In genomic region chr7:142509518-142509917, GRCm38 (mm10) we compare ENCODE assay signal across 10 mouse cellular contexts. TPM values are rescaled to one million over a fixed set of nuclear protein-coding genes. Genes with fewer than 3 reads are reported as not detected.
DNase-seq lines count a peak whose midpoint lies in the region; ATAC-seq and TF ChIP-seq lines count a peak whose summit lies in the region.
"Had no signal": no experiment of that assay in that cellular context is flagged by ENCODE, and none has a peak within 500 bp of the region (broad histone marks: within the 10 kb centered on the region; RNA-seq: fewer than 3 reads in every experiment).

No protein-coding gene starts in this region.

- no peak overlapping the region for H3K4me2 ChIP-seq in kidney, embryonic 16.5 days (replicated peaks; ENCODE audit: low read depth, low read length)
- no peak overlapping the region for H3K4me2 ChIP-seq in embryonic facial prominence, embryonic 14.5 days (ENCODE audit: low read depth, low read length)
- H3K4me2 ChIP-seq in intestine, postnatal 0 days (replicated peaks; ENCODE audit: low read depth): no peak overlapping the region
- H3K4me2 ChIP-seq in neural tube, embryonic 13.5 days: no peak overlapping the region

- no peaks in the 10 kb centered on the region for H3K27me3 ChIP-seq in kidney, embryonic 16.5 days (ENCODE audit: insufficient read depth, low read length)
- H3K27me3 ChIP-seq in embryonic facial prominence, embryonic 14.5 days (replicated peaks; ENCODE audit: control insufficient read depth, insufficient read depth, low read length): no peaks in the 10 kb centered on the region
- no peaks in the 10 kb centered on the region for H3K27me3 ChIP-seq in intestine, postnatal 0 days (replicated peaks; ENCODE audit: control insufficient read depth, insufficient read depth, low read length)
- H3K27me3 ChIP-seq in neural tube, embryonic 13.5 days: peaks cover 56% of the 10 kb centered on the region

- peak; percentile 54; the same call in 1 of the 2 replicates for ATAC-seq in kidney, embryonic 16.5 days (ENCODE audit: low FRiP score, low TSS enrichment)
- ATAC-seq in embryonic facial prominence, embryonic 14.5 days (ENCODE audit: low read depth): no peak
- ATAC-seq in intestine, postnatal 0 days: no peak
- no peak for ATAC-seq in neural tube, embryonic 13.5 days (ENCODE audit: low read depth)

- H3K36me3 ChIP-seq in kidney, embryonic 16.5 days (ENCODE audit: insufficient read depth, low read length): no peaks in the 10 kb centered on the region
- no peaks in the 10 kb centered on the region for H3K36me3 ChIP-seq in embryonic facial prominence, embryonic 14.5 days (ENCODE audit: control insufficient read depth, insufficient read depth, low read length)
- H3K36me3 ChIP-seq in intestine, postnatal 0 days (ENCODE audit: control insufficient read depth, insufficient read depth): no peaks in the 10 kb centered on the region
- H3K36me3 ChIP-seq in neural tube, embryonic 13.5 days: no peaks in the 10 kb centered on the region

- no peak for TF ChIP-seq CTCF in intestine, postnatal 0 days (IDR thresholded peaks at IDR 0.05; ENCODE audit: low read depth)
- TF ChIP-seq CTCF in left cerebral cortex, adult 2 months (IDR thresholded peaks at IDR 0.05): no peak

- H3K4me1 ChIP-seq in kidney, embryonic 16.5 days (ENCODE audit: insufficient read depth, low read length): peaks cover 37% of the 10 kb centered on the region
- H3K4me1 ChIP-seq in embryonic facial prominence, embryonic 14.5 days (ENCODE audit: control insufficient read depth, insufficient read depth, low read length): peaks cover 45% of the 10 kb centered on the region
- H3K4me1 ChIP-seq in intestine, postnatal 0 days (replicated peaks; ENCODE audit: control insufficient read depth, insufficient read depth, low read length): no peaks in the 10 kb centered on the region; the same call in 1 of the 2 replicates
- H3K4me1 ChIP-seq in neural tube, embryonic 13.5 days (replicated peaks): peaks cover 33% of the 10 kb centered on the region

- peak overlapping the region; percentile 97 for H3K27ac ChIP-seq in kidney, embryonic 16.5 days (ENCODE audit: low read length)
- peak overlapping the region; percentile 98 for H3K27ac ChIP-seq in embryonic facial prominence, embryonic 14.5 days (replicated peaks; ENCODE audit: low read depth, low read length)
- H3K27ac ChIP-seq in intestine, postnatal 0 days (ENCODE audit: low read depth, low read length): 0 out of 2 replicates have a peak overlapping the region, but pooled peaks have one; percentile 28
- H3K27ac ChIP-seq in neural tube, embryonic 13.5 days (replicated peaks): peak overlapping the region; percentile 83
- H3K27ac ChIP-seq in left cerebral cortex, adult 2 months: no peak overlapping the region

- no peak for DNase-seq in kidney, adult 9 months
- DNase-seq in embryonic facial prominence, embryonic 14.5 days (ENCODE audit: low spot score): peak; percentile 65
- DNase-seq in left cerebral cortex, adult 2 months (ENCODE audit: extremely low spot score in 1 of 2, low spot score in 2 of 2): no peak
- no peak for DNase-seq in spleen, postnatal 36 days (ENCODE audit: low spot score in 2 of 2)
- no peak for DNase-seq in layer of hippocampus, postnatal 14 days (ENCODE audit: low spot score in 2 of 2)
- DNase-seq: kidney, postnatal 36 days had no signal

- no peak overlapping the region; the same call in 1 of the 2 replicates for H3K9ac ChIP-seq in kidney, embryonic 16.5 days (replicated peaks; ENCODE audit: low read length)
- H3K9ac ChIP-seq in embryonic facial prominence, embryonic 14.5 days (ENCODE audit: low read depth, low read length): 0 out of 2 replicates have a peak overlapping the region, but pooled peaks have one; percentile 28
- H3K9ac ChIP-seq in intestine, postnatal 0 days (ENCODE audit: low read depth, low read length): no peak overlapping the region
- H3K9ac ChIP-seq in neural tube, embryonic 13.5 days: no peak overlapping the region

- H3K9me3 ChIP-seq in kidney, embryonic 16.5 days (ENCODE audit: low read length): no peaks in the 10 kb centered on the region
- no peaks in the 10 kb centered on the region for H3K9me3 ChIP-seq in embryonic facial prominence, embryonic 14.5 days (ENCODE audit: control insufficient read depth, low read length)
- no peaks in the 10 kb centered on the region for H3K9me3 ChIP-seq in intestine, postnatal 0 days (ENCODE audit: control insufficient read depth)
- H3K9me3 ChIP-seq in neural tube, embryonic 13.5 days: no peaks in the 10 kb centered on the region

- intact Hi-C loops in left cerebral cortex, adult 2 months (cut with DNase I): no loop called here

- H3K4me3 ChIP-seq in kidney, embryonic 16.5 days (ENCODE audit: low read length): no peak overlapping the region
- H3K4me3 ChIP-seq in embryonic facial prominence, embryonic 14.5 days (ENCODE audit: low read depth, low read length): no peak overlapping the region
- no peak overlapping the region for H3K4me3 ChIP-seq in intestine, postnatal 0 days (ENCODE audit: low read depth, low read length)
- no peak overlapping the region for H3K4me3 ChIP-seq in neural tube, embryonic 13.5 days
- no peak overlapping the region for H3K4me3 ChIP-seq in left cerebral cortex, adult 2 months

- 18% methylated on average over 14 of the region's 14 CpGs for WGBS in kidney, embryonic 16.5 days
- 36% methylated on average over 14 of the region's 14 CpGs for WGBS in embryonic facial prominence, embryonic 14.5 days
- 28% methylated on average over 14 of the region's 14 CpGs for WGBS in intestine, postnatal 0 days
- WGBS in neural tube, embryonic 13.5 days: 5% methylated on average over 14 of the region's 14 CpGs

RNA-seq across cellular contexts. Expression of gene Tnnt3, which starts 10.9 kb away (rescaled TPM):
- polyA plus RNA-seq in kidney, embryonic 16.5 days (2015; fragmentation: Nextera tagmentation; extraction: Ambion mirVana): 14.2 and 17.2 TPM in 2 replicates
- polyA plus RNA-seq in embryonic facial prominence, embryonic 14.5 days (2014; fragmentation: Nextera tagmentation; extraction: Ambion mirVana): 376 and 643 TPM in 2 replicates
- polyA plus RNA-seq in intestine, postnatal 0 days (2015; fragmentation: Nextera tagmentation; extraction: Ambion mirVana): 3.0 TPM in 2 replicates
- polyA plus RNA-seq in neural tube, embryonic 13.5 days (2015; fragmentation: Nextera tagmentation; extraction: Ambion mirVana): 2.4 and 8.4 TPM in 2 replicates
- total RNA-seq in left cerebral cortex, adult 2 months (2021): not detected
- total RNA-seq in layer of hippocampus, postnatal 14 days (2021): under 1 TPM; 0.92 to 0.95 TPM
- total RNA-seq: megakaryocyte progenitor cell, adult 5-6 weeks had no signal

RNA-seq across cellular contexts. Expression of gene Mrpl23, which starts 23.0 kb away (rescaled TPM):
- polyA plus RNA-seq in kidney, embryonic 16.5 days (2015; fragmentation: Nextera tagmentation; extraction: Ambion mirVana): 24.4 and 24.6 TPM in 2 replicates
- 30.3 and 33.1 TPM in 2 replicates for polyA plus RNA-seq in embryonic facial prominence, embryonic 14.5 days (2014; fragmentation: Nextera tagmentation; extraction: Ambion mirVana)
- polyA plus RNA-seq in intestine, postnatal 0 days (2015; fragmentation: Nextera tagmentation; extraction: Ambion mirVana): 26.7 and 33.0 TPM in 2 replicates
- 14.0 and 14.8 TPM in 2 replicates for polyA plus RNA-seq in neural tube, embryonic 13.5 days (2015; fragmentation: Nextera tagmentation; extraction: Ambion mirVana)
- 1 to 10 TPM; 4.7 to 6.7 TPM for total RNA-seq in left cerebral cortex, adult 2 months (2021)
- 1 to 10 TPM; 4.2 to 5.1 TPM for total RNA-seq in layer of hippocampus, postnatal 14 days (2021)

RNA-seq across cellular contexts. Expression of gene Lsp1, which starts 48.9 kb away (rescaled TPM):
- 141 and 156 TPM in 2 replicates for polyA plus RNA-seq in kidney, embryonic 16.5 days (2015; fragmentation: Nextera tagmentation; extraction: Ambion mirVana)
- 40.1 and 42.6 TPM in 2 replicates for polyA plus RNA-seq in embryonic facial prominence, embryonic 14.5 days (2014; fragmentation: Nextera tagmentation; extraction: Ambion mirVana)
- polyA plus RNA-seq in intestine, postnatal 0 days (2015; fragmentation: Nextera tagmentation; extraction: Ambion mirVana): 55.2 and 61.8 TPM in 2 replicates
- 9.3 and 15.8 TPM in 2 replicates for polyA plus RNA-seq in neural tube, embryonic 13.5 days (2015; fragmentation: Nextera tagmentation; extraction: Ambion mirVana)
- total RNA-seq in left cerebral cortex, adult 2 months (2021): 1 to 10 TPM; 3.4 to 7.1 TPM
- total RNA-seq in layer of hippocampus, postnatal 14 days (2021): 1 to 10 TPM; 4.2 to 4.7 TPM

Comparison
In these comparisons a context has a peak if more than half of its experiments do, and no peak if none do; other contexts are left out.
1. RNA of gene Tnnt3, which starts 10.9 kb away (polyA plus RNA-seq): 376 to 643 TPM in embryonic facial prominence, embryonic 14.5 days; 14.2 to 17.2 TPM in kidney, embryonic 16.5 days, 3.0 TPM in intestine, postnatal 0 days and 2.4 to 8.4 TPM in neural tube, embryonic 13.5 days; every median in the first group is over 10 times any median in the second.